Mouse (Mus musculus) liver, embryonic 14.5 days (tissue): ENCODE data around the gene Psmd10. TPM values are rescaled to one million over a fixed set of nuclear protein-coding genes. Genes with fewer than 3 reads are reported as not detected.

Experiments used
- ATAC-seq: fragments of 200-750 bp; cut with Nextera tagmentation; 2 replicates; pipeline ENCODE4 v1.8.0; 2017; ENCODE audit warnings: moderate number of reproducible peaks, mild to moderate bottlenecking, moderate library complexity; ENCODE audit not compliant: insufficient read depth
- DNase-seq, 3 experiments: peaks; one replicate each; pipeline ENCODE4 v3.0.0-alpha.2; 2012 to 2013; ENCODE audit warnings: low read depth in 3 of 3, low spot score in 3 of 3
- H3K27ac ChIP-seq: fragments of 300-500 bp; sonication (generic); 2 replicates; pipeline ENCODE4 v1.5.1; 2014; ENCODE audit warnings: moderate library complexity, mild to moderate bottlenecking, control low read depth, inconsistent platforms
- H3K27me3 ChIP-seq: fragments of 300-500 bp; sonication (generic); 2 replicates; pipeline ENCODE4 v1.6.1; 2014; ENCODE audit warnings: mild to moderate bottlenecking, low read length, moderate library complexity; ENCODE audit not compliant: control insufficient read depth, insufficient read depth
- H3K36me3 ChIP-seq: fragments of 300-500 bp; sonication (generic); replicated peaks from 2 replicates; pipeline ENCODE4 v1.6.1; 2014; ENCODE audit warnings: low read depth; ENCODE audit not compliant: control insufficient read depth, insufficient read depth
- H3K4me1 ChIP-seq, 2 experiments: fragments of 200-500 bp in 1 of 2; fragments of 300-500 bp in 1 of 2; sonication (generic) in 1 of 2; replicated peaks; 2 replicates each; pipeline ENCODE4 v1.6.1; 2012 to 2014; ENCODE audit warnings: antibody characterized with exemption in 1 of 2, inconsistent platforms in 1 of 2, low read length in 1 of 2; ENCODE audit not compliant: control insufficient read depth in 2 of 2, insufficient read depth in 2 of 2
- H3K4me2 ChIP-seq: fragments of 300-500 bp; sonication (generic); 2 replicates; pipeline ENCODE4 v1.6.1; 2014; ENCODE audit warnings: low read depth, mild to moderate bottlenecking, control low read depth, moderate library complexity
- H3K4me3 ChIP-seq, 2 experiments: fragments of 200-500 bp in 1 of 2; fragments of 300-500 bp in 1 of 2; sonication (generic) in 1 of 2; 2 replicates each; pipeline ENCODE4 v1.5.1; 2012 to 2014; ENCODE audit warnings: low read depth in 2 of 2, low read length in 2 of 2, mild to moderate bottlenecking in 2 of 2, control low read depth in 1 of 2, inconsistent platforms in 1 of 2, moderate library complexity in 1 of 2; ENCODE audit not compliant: insufficient read depth in 1 of 2
- H3K9ac ChIP-seq: fragments of 300-500 bp; sonication (generic); replicated peaks from 2 replicates; pipeline ENCODE4 v1.6.1; 2014; ENCODE audit warnings: mild to moderate bottlenecking, control low read depth, moderate library complexity
- H3K9me3 ChIP-seq: fragments of 300-500 bp; sonication (generic); 2 replicates; pipeline ENCODE4 v1.6.1; 2016; ENCODE audit warnings: low read length, mixed read lengths; ENCODE audit not compliant: control insufficient read depth
- CTCF ChIP-seq: IDR thresholded peaks from 2 replicates; pipeline ENCODE4 v1.5.1; 2016; ENCODE audit warnings: antibody characterized with exemption, low read depth, control low read depth
- EP300 ChIP-seq: IDR thresholded peaks from 2 replicates; pipeline ENCODE4 v1.6.1; 2016; ENCODE audit warnings: antibody characterized with exemption, low read depth
- WGBS: fragments of 180-500 bp; shearing (Covaris S2); extraction: QIAGEN DNeasy Blood & Tissue Kit; methylation state at CpG from one replicate; pipeline ENCODE4 v1.1.7; 2014; ENCODE audit not compliant: insufficient replicate concordance; 5-methylcytosine and 5-hydroxymethylcytosine counted together
- polyA plus RNA-seq, 2 experiments: library from polyadenylated mRNA; depleted of rRNA in 1 of 2; stranded (reverse) in 1 of 2; unstranded in 1 of 2; fragments of >200 nt; fragmentation: Nextera tagmentation in 1 of 2; extraction: Ambion mirVana in 1 of 2; gene quantifications; 2 replicates each; pipeline versions ENCODE4 v1.2.1 to v1.2.3; 2012 to 2014

The Psmd10 gene
- polyA plus RNA-seq, 2 experiments = 16.8 to 39.1 TPM

GRCm38 (mm10) chrX:140921321-140921720 is 35.2 kb downstream of the Psmd10 start:
- no peak for TF ChIP-seq EP300
- no peak for TF ChIP-seq CTCF
- Histone ChIP-seq H3K9ac (no peak overlapping the region), H3K27me3 (no peaks in the 10 kb centered on the region), H3K4me2 (no peak overlapping the region), H3K27ac (no peak overlapping the region), H3K4me3 (no peak overlapping the region), H3K9me3 (no peaks in the 10 kb centered on the region), H3K4me1 (no peaks in the 10 kb centered on the region), H3K36me3 (no peaks in the 10 kb centered on the region)
- DNase-seq (no peak), ATAC-seq (no peak)
- 58% methylated on average over 6 of the region's 6 CpGs for WGBS

DNA sequence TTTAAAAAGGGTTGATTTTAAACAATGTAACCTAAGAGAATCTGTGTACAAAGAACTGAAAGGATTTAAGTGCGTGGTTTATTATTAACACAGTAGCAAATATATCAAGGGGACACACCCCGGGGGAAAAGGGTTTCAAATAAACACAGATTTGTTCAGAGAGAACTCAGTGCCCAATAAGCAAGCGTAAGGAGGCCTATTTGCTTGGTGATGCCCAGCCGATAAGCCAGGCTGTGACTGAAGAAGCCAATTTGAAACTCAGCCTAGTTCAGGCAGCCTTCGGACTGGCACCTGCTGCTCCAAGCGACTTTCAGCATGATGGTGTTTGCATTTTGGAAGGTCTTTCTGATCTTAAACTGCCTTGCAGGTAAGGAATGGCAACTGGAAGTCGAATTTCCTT is 49.2 kb downstream of the Psmd10 start, which contains the start of gene Vsig1:
Gene Vsig1 (plus strand): TSS at position 249 of the 400 bp plus-strand sequence.
- no peaks in the 10 kb centered on the region for H3K9me3 ChIP-seq
- DNase-seq (no peak), ATAC-seq (no peak)
- WGBS = 51% methylated on average over 7 of the region's 7 CpGs
- no peaks in the 10 kb centered on the region for H3K4me1 ChIP-seq
- no peaks in the 10 kb centered on the region for H3K36me3 ChIP-seq
- no peak for TF ChIP-seq CTCF
- TF ChIP-seq EP300 = no peak
- no peak within 1 kb of the TSS for H3K9ac ChIP-seq
- H3K4me3 ChIP-seq = no peak within 1 kb of the TSS
- H3K27me3 ChIP-seq = no peaks in the 10 kb centered on the region
- H3K27ac ChIP-seq = no peak within 1 kb of the TSS
- H3K4me2 ChIP-seq = no peak within 1 kb of the TSS

GRCm38 (mm10) chrX:140903487-140903886 is 53.0 kb downstream of the Psmd10 start:
- Histone ChIP-seq H3K9ac (no peak overlapping the region), H3K9me3 (no peaks in the 10 kb centered on the region), H3K27ac (no peak overlapping the region), H3K4me2 (no peak overlapping the region), H3K27me3 (no peaks in the 10 kb centered on the region), H3K36me3 (no peaks in the 10 kb centered on the region), H3K4me3 (no peak overlapping the region), H3K4me1 (no peaks in the 10 kb centered on the region)
- no peak for TF ChIP-seq EP300
- TF ChIP-seq CTCF = no peak
- WGBS = 48% methylated on average over 3 of the region's 3 CpGs
- ATAC-seq = no peak
- no peak for DNase-seq

Other genes with a start within 250 kb of the Psmd10 start
- not detected in 2 replicates for gene Tex13b, start 143.3 kb downstream of the Psmd10 start, polyA plus RNA-seq (2012; rRNA removed)
- not detected in 2 replicates for gene Tex13b, start 143.3 kb downstream of the Psmd10 start, polyA plus RNA-seq (2014; fragmentation: Nextera tagmentation; extraction: Ambion mirVana)
- gene Vsig1, start 49.1 kb downstream of the Psmd10 start, polyA plus RNA-seq (2012; rRNA removed) = 0.03 TPM in 1 of 2 replicates, not detected in the other
- 0.04 TPM in 1 of 2 replicates, not detected in the other for gene Vsig1, start 49.1 kb downstream of the Psmd10 start, polyA plus RNA-seq (2014; fragmentation: Nextera tagmentation; extraction: Ambion mirVana)
- 7.8 and 11.2 TPM in 2 replicates for gene Atg4a, start 179 bp upstream of the Psmd10 start, polyA plus RNA-seq (2012; rRNA removed)
- 27.9 and 30.6 TPM in 2 replicates for gene Atg4a, start 179 bp upstream of the Psmd10 start, polyA plus RNA-seq (2014; fragmentation: Nextera tagmentation; extraction: Ambion mirVana)